Mouse (Mus musculus) adrenal gland, adult (tissue): ENCODE results near the gene Crybg3.

Experiments used
- DNase-seq, 2 experiments: peaks; one replicate each; pipeline ENCODE4 v3.0.0; 2022 to 2023; ENCODE audit warnings: low spot score in 1 of 2; ENCODE audit not compliant: inconsistent age in 2 of 2

Crybg3 gene

DNA sequence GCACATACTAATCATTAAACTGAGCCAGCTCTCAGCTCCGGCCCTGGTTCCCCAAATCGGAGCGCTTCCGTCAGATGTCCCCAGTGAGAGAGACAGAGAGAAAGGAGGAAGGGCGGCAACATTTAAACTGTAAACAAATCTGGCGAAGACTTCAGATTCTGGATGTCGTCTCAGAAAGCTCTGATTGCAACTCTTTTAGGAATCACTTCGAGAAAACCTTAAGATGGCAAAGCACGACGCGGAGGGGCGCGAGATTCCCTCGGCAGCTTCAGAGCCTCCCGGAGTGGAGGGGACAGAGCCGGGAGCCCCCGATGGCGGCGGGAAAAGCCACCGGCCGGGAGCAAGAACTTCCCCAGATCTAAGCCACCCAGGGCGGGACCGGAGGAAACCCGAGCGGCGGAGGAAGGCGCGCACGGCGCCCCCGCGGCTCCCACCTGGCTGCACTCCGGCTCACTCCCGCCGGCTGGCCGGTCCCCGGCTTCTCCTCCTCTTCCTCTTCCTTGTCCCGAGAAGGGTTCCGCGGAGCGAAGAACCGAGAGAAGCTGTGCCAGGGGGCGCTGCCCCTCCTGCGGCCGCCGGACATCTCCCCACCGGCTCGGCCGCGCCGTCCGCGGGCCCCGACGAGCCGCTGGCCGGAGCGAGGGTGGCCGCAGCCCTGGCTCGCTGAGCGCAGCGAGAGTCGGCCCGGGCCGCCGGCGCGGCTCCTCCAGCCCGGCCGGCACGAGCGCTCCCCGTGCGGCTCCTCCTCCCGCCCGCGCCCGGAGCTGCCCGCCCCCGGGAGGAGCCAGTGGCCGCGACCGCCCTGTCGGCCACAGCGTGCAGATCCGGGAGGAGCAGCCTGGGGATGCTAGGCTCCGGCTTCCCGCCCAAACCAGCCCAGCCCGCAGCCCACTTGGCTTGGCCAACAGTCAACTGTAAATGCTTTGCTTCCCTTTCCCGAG is at the start of gene Crybg3:
Gene Crybg3 (minus strand): TSS at position 669 of the 941 bp plus-strand sequence.
- peak; percentile 89 to 94 for DNase-seq

DNA sequence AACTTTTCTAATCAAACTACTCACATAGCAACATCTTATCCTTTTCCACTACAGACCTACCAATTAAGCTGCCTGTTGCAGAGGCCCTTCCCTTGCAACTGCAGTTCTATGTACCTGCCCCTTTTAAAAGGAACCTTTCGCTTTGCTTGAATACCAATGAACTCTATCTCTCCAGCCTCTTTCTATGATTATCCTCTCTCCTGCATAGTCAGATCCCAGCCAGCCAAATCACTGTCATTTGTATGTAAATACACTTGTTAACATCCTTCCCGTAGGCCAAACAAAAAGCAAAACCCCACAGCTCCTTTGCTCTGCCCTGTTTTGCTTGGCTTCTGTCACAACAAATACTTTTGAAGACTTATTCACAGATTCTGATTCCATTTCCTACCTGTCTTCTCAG is 43.0 kb upstream of the Crybg3 start:
- DNase-seq, result no peak

DNA sequence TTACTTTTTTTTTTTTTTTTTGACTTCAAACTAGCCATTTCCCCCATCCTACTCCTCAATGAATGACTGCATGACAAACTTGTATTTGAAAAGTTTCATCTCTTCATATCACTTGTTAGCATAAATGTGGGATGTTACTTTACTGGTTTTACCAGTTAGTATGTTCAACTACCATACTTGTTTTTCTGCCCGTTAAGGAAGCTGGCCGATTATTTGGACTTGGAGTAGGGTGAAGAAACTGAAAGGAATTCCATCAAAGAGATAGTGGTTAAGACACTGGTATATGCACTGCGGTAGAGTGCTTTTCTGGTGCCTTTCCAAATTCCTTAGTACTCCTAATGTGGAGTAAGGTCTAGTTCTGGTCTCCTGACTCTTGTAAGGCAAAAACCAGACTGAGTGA is 39.2 kb upstream of the Crybg3 start:
- DNase-seq, result peak in 1 of 2 experiments; percentile 28

DNA sequence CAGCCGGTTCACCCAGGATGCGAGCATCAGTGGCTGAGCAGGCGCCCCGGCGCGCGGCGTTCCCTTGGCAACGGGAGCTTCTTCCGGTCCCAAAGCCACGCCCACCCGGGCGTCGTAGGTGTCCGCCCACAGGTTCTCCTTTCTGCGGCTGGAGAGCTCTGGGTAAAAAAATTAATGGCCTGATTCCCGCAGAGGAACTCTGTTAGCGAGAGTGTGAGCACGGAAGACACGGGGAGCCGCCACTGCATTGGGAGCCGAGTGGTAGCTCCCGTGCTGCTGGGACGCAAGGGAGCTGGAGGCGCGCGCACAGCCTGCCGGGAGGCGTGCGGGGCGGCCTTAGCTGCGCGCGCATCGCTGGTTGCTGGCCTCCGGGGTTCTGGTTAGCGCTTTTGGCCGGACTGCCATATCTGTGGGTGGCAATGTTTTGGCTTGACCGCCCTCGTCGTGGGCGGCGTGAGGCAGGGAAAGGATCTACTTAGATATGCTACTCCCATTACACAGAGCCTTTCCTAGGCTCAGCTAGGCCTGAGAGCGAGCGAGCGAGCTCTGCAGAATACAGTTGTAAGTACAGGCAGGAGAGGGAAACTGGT is 38.4 kb upstream of the Crybg3 start, which contains the start of gene Arl6:
Gene Arl6 (minus strand): TSS at position 290 of the 590 bp plus-strand sequence.
- DNase-seq, result peak; percentile 95 to 97

DNA sequence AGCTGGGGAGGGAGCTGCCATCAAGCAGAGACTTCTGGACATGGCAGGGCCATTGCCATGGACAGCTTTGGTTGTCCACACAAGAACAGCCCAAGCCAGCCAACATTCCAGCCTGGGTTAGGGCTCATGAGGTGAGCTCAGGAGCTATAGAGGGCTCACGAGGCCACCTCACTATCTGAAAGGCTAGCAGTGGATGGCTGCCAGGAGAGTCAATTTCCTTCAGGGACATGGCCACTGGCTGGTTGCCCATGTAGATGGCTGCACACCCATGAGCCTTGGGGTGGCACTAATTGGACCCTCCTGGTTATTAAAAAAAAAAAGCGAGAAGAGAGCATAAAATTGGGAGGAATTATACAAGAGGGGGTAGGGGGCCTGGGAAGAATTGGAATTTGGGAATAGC is 33.8 kb upstream of the Crybg3 start:
- no peak for DNase-seq

DNA sequence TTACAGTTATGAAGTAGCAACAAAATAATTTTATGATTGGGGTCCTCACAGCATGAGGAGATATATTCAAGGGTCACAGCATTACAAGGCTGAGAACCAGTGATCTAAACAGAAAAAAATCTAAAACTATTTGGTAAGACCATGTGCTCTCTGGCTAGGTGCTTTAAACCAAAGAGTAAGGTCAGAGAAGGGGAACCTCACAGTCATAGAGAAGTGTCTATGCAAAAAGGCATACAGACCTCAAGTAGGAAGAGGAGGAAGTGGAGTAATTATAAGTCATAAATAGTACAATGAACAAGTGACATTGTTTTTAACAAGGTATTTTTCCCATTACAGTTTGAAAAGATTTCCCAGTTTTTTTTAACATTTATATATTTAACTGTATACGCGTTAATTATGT is 20.8 kb upstream of the Crybg3 start:
- no peak for DNase-seq

DNA sequence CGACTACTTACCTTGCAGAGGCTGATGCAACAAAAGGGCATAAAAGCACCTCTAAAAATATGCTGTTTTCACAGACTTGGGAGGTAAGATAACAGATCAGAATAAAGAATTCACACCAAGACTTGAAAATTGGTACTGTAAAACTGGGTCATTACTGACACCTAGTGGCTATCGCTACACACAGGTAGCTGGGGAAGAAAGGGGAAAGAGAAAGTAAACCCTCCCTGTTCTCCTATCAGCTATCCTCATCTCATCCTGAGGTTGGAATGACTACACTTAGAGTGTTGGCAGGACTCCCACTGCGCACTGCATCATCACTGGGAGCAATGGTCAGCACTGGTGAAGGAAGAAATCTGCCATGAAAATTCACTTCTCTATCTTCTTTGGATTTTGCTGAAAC is 16.4 kb upstream of the Crybg3 start:
- DNase-seq, result peak; percentile 35 to 82

DNA sequence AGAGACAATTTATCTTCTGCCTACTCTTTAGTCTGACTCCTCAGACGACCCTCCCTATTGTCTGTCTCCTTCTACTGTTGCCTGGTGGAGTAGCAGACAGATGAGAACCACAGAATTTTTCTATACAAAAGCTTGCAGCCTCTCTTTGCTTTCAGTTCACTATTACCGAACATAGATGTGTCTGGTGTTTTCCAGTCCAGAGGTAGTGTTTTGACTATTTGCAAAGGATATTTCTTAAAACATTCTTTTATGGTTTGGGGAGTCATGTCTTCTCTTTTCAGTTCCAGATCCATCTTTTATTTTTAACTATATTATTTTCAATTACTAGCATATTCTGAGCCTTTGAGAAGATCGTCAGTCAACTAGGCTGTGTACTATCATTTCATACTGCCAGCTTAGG is 14.9 kb upstream of the Crybg3 start:
- no peak for DNase-seq

DNA sequence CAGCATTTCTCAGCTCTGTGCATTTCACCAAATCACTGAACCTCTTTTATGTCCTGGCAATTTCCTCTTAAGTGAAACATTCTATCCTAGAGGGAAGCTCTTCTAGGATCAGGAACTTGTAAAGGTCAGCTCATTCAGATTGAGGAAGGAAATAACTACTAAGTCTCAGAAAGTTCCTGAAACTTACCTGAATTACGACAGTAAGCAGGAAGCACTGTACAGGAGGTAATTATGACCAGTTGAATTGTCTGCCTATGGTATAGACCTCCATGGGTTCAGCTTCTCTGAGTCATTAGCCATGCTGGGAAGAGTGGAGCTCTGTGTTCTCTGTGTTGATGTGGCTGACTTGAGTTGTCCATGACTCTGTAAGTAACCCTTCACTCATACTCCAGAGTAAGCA is 10.0 kb upstream of the Crybg3 start:
- no peak for DNase-seq

DNA sequence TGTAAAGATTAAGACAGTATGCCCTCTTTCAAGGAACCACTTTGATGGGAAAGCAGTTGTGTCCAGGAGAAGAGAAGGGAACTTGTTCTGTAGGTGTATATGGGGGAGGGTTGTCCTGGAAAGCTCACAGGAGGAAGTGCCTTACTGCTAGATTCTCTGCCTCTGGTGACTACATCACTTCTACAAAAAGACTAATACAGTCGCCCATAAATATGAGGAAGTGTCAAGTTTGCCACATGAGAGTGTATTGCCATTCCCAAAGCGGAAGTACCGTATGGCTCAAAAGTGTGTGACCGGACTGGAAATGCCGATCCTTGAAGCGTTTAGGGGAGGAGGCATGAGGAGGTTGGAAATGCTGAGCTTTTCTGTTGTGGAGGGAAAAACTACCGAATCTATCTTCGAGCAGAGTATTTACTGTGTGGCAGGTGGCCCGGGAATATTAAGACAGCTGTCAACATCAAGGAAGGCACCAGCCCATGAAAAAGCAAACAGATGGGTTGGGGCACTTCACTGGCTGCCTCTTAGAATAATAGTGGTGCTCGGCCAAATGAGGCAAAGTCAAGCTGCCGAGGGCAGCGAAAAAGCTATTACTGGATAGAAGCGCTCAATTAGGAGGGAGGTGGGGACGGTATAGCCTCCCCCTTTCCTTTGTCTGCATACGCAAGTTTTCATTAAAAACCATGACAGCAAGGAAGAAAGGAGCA is 3.5 kb upstream of the Crybg3 start:
- no peak for DNase-seq

DNA sequence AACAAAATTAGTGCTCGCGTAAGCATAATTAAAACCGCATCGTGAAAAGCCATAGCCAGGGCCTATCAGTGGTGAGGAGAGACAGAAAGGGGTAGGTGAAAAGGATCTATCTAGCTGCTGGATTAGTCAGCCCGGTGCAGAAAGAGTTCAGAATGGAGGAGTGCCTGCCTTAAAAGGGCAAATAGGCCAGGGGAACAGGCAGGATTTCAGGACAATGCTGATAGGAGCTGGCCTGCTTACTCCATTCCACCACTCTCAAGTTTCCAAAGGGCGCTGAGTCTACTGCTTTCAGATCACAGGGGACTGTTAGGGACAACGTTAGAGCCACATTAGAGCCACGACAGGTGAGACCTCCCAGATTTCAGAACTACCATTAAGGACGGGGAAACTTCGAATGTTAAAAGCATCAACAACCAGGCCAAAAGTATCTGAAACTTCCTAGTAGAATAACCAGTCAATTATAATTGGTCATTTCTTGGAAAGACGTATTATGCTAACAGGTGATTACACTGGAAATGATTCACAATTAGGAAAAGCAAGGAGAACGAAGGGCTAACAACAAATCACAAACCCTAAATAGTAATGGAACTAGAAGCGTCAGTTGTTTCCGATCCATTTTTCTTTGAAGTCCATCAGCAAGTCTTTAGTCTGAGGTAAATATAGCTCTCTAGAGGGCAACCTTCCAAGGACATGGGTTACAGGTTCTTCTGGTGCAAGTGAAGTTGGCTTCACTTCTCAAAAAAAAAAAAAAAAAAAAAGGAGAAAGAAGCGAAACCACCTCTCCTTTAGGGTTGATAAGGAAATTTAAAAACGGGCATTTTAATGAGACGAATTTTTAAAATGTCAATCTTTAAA is 1.1 kb downstream of the Crybg3 start:
- peak; percentile 22 to 80 for DNase-seq

DNA sequence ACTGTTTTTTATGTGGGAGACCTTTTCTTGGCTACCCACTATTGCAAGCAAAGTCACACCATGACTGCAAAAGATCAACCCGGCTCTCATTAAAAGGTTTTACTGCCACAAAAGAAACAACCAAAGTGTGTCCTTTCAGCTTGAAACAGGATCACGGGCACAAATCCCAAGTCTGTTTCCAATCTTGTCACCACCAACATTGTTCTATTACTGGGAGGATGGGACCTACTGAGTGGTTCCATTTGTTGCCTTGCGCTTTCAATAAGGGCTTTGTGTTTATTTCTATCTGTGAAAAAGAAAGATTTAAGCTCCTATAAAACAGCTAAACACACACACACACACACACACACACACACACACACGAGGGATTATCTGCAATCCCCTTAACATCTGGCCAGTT is 1.8 kb downstream of the Crybg3 start:
- DNase-seq, result no peak

DNA sequence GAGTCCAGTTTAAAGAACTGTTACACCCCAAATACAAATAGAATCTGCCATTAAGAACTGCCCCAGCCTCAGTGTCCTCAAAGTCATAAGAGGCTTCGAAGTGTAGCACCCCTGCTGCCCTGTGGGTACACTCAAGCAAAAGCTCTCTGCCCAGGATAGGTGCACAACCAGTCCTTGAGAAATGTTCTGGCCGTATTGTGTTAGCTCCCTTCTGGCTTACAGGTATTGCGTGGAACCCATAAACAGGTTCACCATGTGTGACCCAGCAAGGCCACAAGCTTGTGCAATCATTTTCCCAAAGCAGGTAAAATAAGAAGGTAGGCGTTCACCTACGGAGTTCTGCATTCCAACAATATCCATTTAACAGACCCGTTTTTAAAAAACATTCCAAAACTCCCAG is 3.5 kb downstream of the Crybg3 start:
- DNase-seq, result no peak

DNA sequence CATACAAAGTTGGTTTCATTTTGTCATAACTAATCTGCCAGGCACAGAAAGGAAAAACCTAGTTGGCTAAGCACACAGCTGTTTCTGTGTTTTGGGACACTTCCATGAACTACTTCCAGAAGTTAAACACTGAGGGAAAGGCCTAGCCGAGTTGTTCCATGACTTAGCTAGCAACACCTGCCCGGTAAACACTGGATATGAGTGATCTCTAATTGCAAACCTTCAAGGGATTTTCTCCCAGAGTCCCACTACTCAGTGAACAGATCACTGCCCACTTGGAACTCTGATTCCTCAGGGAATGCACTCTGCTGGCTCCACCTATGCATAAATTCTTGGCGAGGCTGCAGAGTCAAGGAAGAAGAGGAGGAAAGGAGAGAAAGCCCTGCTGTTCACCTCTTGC is 6.1 kb downstream of the Crybg3 start:
- peak in 1 of 2 experiments; percentile 37 for DNase-seq

DNA sequence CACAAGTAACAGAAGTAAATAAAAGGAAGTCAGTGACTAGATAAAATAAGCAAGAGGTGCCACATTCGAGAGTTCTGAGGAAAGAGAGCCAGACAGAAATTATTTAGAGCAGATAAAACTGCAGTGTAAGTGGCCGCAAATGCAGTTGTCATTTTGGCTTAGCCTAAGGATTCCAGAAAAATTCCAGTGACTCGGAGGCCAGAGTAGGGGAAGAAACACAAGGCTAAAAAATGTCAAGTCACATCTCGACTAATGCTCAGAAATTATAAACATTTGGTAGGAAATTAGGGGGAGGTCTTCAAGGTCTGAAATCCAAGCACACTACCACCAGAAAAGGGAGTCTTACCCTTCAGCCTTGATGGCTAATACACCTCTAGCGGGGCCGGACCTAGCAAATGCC is 10.0 kb downstream of the Crybg3 start:
- no peak for DNase-seq

DNA sequence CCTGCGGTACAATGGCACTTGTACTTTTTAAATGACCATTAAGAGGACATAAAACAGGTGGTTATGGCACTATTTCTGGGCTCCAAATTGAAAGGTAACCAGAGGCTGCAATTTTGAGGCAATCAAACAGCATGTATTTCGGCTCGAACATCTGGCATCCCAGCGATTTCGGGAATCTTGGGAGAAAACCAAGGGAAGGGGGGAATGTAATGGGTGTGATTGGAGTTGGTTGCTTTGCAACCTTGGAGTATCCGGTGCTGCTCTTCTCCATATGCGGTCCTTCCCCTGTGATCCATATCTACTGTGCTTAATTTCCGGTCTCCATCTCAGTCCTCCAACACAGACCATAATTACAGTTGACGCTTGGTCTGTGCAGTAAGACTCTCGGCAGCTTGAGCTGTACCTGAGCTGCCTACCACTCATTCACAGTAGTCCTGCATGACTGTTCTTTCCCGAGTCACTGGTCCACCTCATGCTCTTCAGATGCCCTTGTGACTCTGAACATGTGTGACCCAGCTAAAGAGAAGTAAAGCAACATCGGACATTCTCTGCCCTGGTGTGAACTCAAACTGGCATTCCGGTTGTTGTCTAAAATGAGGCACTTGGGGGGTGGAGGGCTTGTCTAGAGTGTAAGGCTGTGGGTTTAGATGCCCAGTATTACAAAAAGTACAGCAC is 12.3 kb downstream of the Crybg3 start:
- DNase-seq, result no peak

DNA sequence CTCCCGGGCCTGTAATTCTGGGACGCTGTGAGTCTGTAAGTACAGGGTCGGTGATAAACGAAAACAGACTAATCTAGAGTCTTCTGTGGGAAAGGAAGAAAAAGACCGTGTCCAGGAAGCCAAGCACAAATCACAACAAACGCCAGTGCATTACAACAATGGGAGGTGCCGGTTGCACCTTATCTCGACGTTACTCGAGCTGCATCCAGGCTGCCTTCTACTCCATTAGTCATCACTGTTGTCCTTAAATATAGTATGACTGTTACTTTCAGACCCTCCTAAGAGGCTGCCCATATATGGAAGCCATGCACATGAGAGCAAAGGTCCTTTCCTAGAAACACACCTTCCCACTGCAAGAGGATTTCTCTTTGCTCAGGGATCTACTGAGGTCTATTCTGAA is 13.0 kb downstream of the Crybg3 start:
- no peak for DNase-seq

DNA sequence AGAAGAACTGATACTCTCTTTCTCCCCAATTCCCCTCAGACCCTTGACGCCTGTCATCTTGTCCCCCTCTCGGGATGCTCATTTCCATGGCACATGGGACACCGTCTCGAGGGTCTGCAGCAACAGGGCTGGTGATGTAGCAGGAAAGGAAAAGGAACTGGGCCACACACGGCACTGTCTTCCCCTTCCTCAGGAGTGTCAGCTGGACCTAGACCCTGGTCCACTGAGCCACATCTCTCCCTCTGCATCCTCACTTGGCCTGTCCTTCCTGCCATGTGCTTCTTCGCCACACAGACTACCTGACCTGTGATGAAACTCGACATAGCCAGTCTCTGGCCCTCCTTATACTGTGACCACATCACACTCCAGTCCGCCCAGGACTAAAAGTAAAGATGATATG is 13.9 kb downstream of the Crybg3 start:
- no peak for DNase-seq

DNA sequence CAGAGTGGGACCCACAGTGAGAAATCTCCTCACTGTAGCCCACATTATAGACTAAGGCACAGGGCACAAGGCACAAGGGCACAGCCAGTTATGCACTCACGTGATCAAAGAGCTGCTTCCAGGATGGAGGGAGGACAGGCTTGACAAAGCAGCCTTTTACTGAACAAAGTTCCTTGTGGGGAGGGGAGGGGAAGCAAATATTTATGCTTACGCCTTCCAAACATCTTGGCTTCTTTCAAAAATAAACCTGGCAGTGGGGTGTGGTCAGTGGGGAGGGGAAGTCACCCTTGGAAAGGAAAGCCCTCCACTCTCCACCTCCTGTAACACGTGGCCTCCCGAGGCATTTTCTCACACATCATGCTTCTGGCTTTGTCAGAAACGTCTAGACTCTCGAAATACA is 14.5 kb downstream of the Crybg3 start:
- DNase-seq, result no peak

DNA sequence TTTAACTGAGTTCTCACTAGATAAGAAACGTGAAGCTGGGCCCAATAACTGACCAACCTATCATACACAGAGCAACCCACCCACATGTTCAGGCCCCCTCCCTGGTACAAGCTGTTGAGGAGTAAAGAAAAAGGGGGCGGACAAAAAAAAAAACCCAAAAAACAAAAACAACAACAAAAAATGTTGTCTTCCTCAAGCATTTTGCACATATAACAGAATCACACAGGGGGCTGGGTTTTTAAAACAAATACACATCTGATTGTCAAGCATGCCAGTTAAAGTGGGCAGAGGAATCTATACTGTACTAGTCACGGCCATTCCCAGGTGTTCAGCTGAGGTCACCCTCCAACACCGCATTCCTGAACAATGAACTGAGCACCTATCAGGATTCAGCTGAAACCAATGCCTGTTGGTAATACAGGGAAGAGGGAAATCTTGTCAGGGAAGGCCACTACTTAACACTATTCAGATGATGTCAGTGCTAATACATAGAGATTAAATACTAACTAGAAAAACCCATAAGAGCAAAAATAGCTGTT is 15.0 kb downstream of the Crybg3 start:
- no peak for DNase-seq
